Mouse (Mus musculus): Measurements from ENCODE around the gene RPS10-NUDT3.

The RPS10-NUDT3 gene

GRCm38 (mm10) chr17:27568228-27568627 is 66.8 kb downstream of the RPS10-NUDT3 start:
- TF ChIP-seq NANOG (IDR thresholded peaks at IDR 0.05; ENCODE audit: borderline replicate concordance, low read length), result no peak
- TF ChIP-seq POU5F1 (IDR thresholded peaks at IDR 0.05; ENCODE audit: borderline replicate concordance, low read length), result no peak
- no peak for TF ChIP-seq CTCF (conservative IDR thresholded peaks at IDR 0.05; ENCODE audit: low read length)
- Histone ChIP-seq H3K4me3 (replicated peaks; ENCODE audit: low read length) (no peak overlapping the region), H3K27me3 (ENCODE audit: insufficient read depth, low read length) (peaks cover 15% of the 10 kb centered on the region), H3K9me3 (ENCODE audit: low read length) (no peaks in the 10 kb centered on the region), H3K4me1 (replicated peaks; ENCODE audit: low read depth, low read length) (peaks cover 55% of the 10 kb centered on the region), H3K36me3 (ENCODE audit: insufficient read depth, low read length) (peaks cover 18% of the 10 kb centered on the region)

DNA sequence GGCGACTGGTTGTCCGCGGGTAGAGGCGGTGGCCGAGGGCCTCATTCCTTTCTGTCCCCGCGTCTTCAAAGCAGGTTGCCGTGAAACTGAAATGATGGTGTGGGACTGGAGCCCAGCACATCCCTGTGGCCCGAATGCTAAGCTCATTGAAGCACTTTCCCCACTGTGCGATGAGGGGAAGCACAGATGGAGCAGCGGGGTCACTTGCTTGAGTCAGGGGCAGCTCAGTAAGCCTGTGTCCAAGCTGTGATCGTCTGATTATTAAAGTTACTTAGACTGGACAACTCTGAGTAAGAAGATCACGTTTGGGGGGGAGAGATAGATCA is 69.1 kb downstream of the RPS10-NUDT3 start:
- Histone ChIP-seq H3K27me3 (ENCODE audit: insufficient read depth, low read length) (peaks cover 15% of the 10 kb centered on the region), H3K36me3 (ENCODE audit: insufficient read depth, low read length) (peaks cover 28% of the 10 kb centered on the region), H3K4me3 (replicated peaks; ENCODE audit: low read length) (peak overlapping the region; percentile 84), H3K9me3 (ENCODE audit: low read length) (no peaks in the 10 kb centered on the region), H3K4me1 (replicated peaks; ENCODE audit: low read depth, low read length) (peaks cover 52% of the 10 kb centered on the region)
- TF ChIP-seq NANOG (IDR thresholded peaks at IDR 0.05; ENCODE audit: borderline replicate concordance, low read length) (no peak), POU5F1 (IDR thresholded peaks at IDR 0.05; ENCODE audit: borderline replicate concordance, low read length) (no peak)

- Histone ChIP-seq H3K36me3 (ENCODE audit: insufficient read depth, low read length) (peaks cover 34% of the 10 kb centered on the region), H3K4me3 (replicated peaks; ENCODE audit: low read length) (peak within 1 kb of the TSS; percentile 84), H3K9me3 (ENCODE audit: low read length) (no peaks in the 10 kb centered on the region), H3K27me3 (ENCODE audit: insufficient read depth, low read length) (peaks cover 15% of the 10 kb centered on the region), H3K4me1 (replicated peaks; ENCODE audit: low read depth, low read length) (peaks cover 54% of the 10 kb centered on the region)
- no peak for TF ChIP-seq CTCF (conservative IDR thresholded peaks at IDR 0.05; ENCODE audit: low read length)
- TF ChIP-seq NANOG (IDR thresholded peaks at IDR 0.05; ENCODE audit: borderline replicate concordance, low read length), result no peak
- no peak for TF ChIP-seq POU5F1 (IDR thresholded peaks at IDR 0.05; ENCODE audit: borderline replicate concordance, low read length)
Observed at GRCm38 (mm10) chr17:27565163-27565941, 69.7 kb downstream of the RPS10-NUDT3 start, which contains the start of gene AI413582. Gene AI413582 (minus strand): TSS chr17:27565756.

DNA sequence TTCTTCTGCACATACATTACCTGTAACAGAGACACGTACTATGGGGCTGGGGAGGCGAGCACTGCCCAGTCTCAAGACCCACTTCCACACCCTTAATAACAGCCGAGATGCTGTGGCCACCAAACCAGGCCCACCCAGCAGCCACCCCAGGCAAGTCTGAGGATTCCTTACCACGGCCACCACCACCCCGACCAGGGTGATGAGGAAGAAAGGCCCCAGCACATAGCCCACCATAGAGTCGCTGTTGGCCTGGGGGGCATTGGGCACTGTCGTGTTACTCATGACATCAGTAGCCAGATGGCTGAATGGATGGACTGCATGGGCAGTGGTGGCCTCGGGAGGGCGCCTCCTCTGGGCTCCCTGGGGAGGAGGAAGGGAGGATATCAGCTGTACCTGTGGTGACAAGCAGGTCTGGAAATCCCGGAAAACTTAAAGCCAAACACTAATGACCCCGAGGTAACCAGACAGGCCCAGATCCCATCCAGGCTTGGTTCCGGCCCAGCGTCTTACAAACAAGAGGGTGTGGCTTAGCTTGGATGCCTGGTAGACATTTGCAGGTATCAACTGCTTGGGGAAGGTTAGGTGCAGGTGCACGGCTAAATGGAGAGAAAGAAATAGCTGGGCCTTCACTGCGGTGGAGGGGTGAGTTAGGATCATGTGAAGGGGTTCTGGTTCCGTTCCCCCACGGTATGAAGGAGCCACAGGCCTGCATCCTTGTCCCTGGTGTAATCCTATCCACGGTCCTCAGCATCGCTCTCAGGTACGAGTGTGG is 70.4 kb downstream of the RPS10-NUDT3 start:
- Histone ChIP-seq H3K4me3 (replicated peaks; ENCODE audit: low read length) (peak overlapping the region; percentile 84), H3K9me3 (ENCODE audit: low read length) (no peaks in the 10 kb centered on the region), H3K27me3 (ENCODE audit: insufficient read depth, low read length) (peaks cover 15% of the 10 kb centered on the region), H3K36me3 (ENCODE audit: insufficient read depth, low read length) (peaks cover 42% of the 10 kb centered on the region), H3K4me1 (replicated peaks; ENCODE audit: low read depth, low read length) (peaks cover 60% of the 10 kb centered on the region)
- TF ChIP-seq POU5F1 (IDR thresholded peaks at IDR 0.05; ENCODE audit: borderline replicate concordance, low read length) (no peak), NANOG (IDR thresholded peaks at IDR 0.05; ENCODE audit: borderline replicate concordance, low read length) (no peak), CTCF (conservative IDR thresholded peaks at IDR 0.05; ENCODE audit: low read length) (no peak)

DNA sequence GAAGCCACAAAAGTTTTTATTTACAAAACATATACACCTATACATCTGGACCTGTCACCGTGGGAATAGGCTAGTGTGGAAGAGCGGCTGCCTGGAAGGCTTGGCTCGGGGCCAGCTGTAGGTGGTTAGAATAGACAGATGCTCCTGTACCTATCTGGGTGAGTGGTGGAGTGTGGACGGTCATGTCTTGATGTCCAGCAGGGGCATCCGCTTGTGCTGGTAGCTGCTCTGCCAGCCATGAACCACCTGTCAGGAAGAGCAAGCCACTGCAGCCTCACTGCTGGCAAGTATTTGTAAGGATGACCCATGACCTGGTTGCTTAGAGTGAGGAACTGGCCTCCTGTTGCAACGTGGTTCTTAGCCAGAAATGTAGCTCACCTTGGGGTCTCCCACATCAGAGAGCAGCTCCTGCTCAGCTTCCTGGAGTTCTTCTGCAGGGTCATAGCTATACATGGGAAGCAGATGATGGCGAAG is 71.2 kb downstream of the RPS10-NUDT3 start:
- TF ChIP-seq NANOG (IDR thresholded peaks at IDR 0.05; ENCODE audit: borderline replicate concordance, low read length), result no peak
- no peak for TF ChIP-seq CTCF (conservative IDR thresholded peaks at IDR 0.05; ENCODE audit: low read length)
- TF ChIP-seq POU5F1 (IDR thresholded peaks at IDR 0.05; ENCODE audit: borderline replicate concordance, low read length), result no peak
- Histone ChIP-seq H3K36me3 (ENCODE audit: insufficient read depth, low read length) (peaks cover 49% of the 10 kb centered on the region), H3K27me3 (ENCODE audit: insufficient read depth, low read length) (peaks cover 15% of the 10 kb centered on the region), H3K9me3 (ENCODE audit: low read length) (no peaks in the 10 kb centered on the region), H3K4me1 (replicated peaks; ENCODE audit: low read depth, low read length) (peaks cover 65% of the 10 kb centered on the region), H3K4me3 (replicated peaks; ENCODE audit: low read length) (no peak overlapping the region)

- Histone ChIP-seq H3K9me3 (ENCODE audit: low read length) (no peaks in the 10 kb centered on the region), H3K27me3 (ENCODE audit: insufficient read depth, low read length) (peaks cover 4% of the 10 kb centered on the region), H3K4me1 (replicated peaks; ENCODE audit: low read depth, low read length) (peaks cover 74% of the 10 kb centered on the region), H3K4me3 (replicated peaks; ENCODE audit: low read length) (peak overlapping the region; percentile 95), H3K36me3 (ENCODE audit: insufficient read depth, low read length) (peaks cover 52% of the 10 kb centered on the region)
- no peak for TF ChIP-seq POU5F1 (IDR thresholded peaks at IDR 0.05; ENCODE audit: borderline replicate concordance, low read length)
- no peak for TF ChIP-seq CTCF (conservative IDR thresholded peaks at IDR 0.05; ENCODE audit: low read length)
- no peak for TF ChIP-seq NANOG (IDR thresholded peaks at IDR 0.05; ENCODE audit: borderline replicate concordance, low read length)
Observed at GRCm38 (mm10) chr17:27561809-27562526, 73.1 kb downstream of the RPS10-NUDT3 start.

DNA sequence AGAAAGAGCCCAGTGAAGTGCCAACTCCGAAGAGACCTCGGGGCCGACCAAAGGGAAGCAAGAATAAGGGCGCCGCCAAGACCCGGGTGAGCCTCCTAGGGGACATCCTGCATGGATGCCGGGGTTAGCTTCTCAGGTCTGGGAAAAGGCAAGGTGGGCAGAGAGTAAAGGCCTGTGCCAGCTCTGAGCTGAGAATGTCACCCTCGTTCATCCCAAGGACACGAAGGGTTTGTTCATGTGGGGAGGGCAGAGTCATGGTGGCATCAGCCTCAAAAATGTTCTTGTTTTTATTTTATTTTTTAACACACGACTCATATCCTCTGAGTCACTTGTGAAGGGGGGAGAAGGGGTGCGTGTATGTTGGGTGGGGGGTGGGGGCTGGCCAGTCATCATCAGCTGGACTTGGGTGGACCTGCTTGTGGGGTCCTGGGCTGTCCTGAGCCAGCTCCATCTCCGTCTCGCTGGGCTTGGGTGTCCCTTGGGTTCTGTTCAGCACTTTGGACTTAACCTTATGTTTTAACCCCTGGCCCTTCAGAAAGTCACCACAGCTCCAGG is 74.0 kb downstream of the RPS10-NUDT3 start:
- Histone ChIP-seq H3K4me1 (replicated peaks; ENCODE audit: low read depth, low read length) (peaks cover 66% of the 10 kb centered on the region), H3K27me3 (ENCODE audit: insufficient read depth, low read length) (no peaks in the 10 kb centered on the region), H3K4me3 (replicated peaks; ENCODE audit: low read length) (peak overlapping the region; percentile 95), H3K36me3 (ENCODE audit: insufficient read depth, low read length) (peaks cover 52% of the 10 kb centered on the region), H3K9me3 (ENCODE audit: low read length) (no peaks in the 10 kb centered on the region)
- TF ChIP-seq NANOG (IDR thresholded peaks at IDR 0.05; ENCODE audit: borderline replicate concordance, low read length) (no peak), POU5F1 (IDR thresholded peaks at IDR 0.05; ENCODE audit: borderline replicate concordance, low read length) (no peak), CTCF (conservative IDR thresholded peaks at IDR 0.05; ENCODE audit: low read length) (no peak)

- Histone ChIP-seq H3K27me3 (ENCODE audit: insufficient read depth, low read length) (no peaks in the 10 kb centered on the region), H3K9me3 (ENCODE audit: low read length) (no peaks in the 10 kb centered on the region), H3K4me1 (replicated peaks; ENCODE audit: low read depth, low read length) (peaks cover 59% of the 10 kb centered on the region), H3K36me3 (ENCODE audit: insufficient read depth, low read length) (peaks cover 49% of the 10 kb centered on the region), H3K4me3 (replicated peaks; ENCODE audit: low read length) (peak overlapping the region; percentile 95)
- TF ChIP-seq CTCF (conservative IDR thresholded peaks at IDR 0.05; ENCODE audit: low read length) (no peak), POU5F1 (IDR thresholded peaks at IDR 0.05; ENCODE audit: borderline replicate concordance, low read length) (no peak)
Observed at GRCm38 (mm10) chr17:27559596-27559995, 75.4 kb downstream of the RPS10-NUDT3 start.
